Mouse (Mus musculus) cortical plate, adult 2 months (tissue): ENCODE measurements around the gene Zfp385a.

ENCODE experiments used
- CTCF ChIP-seq: fragments of 200-500 bp; IDR thresholded peaks from 2 replicates; pipeline ENCODE4 v1.5.1; 2011; ENCODE audit warnings: mild to moderate bottlenecking, control low read depth, low read length; ENCODE audit not compliant: insufficient read depth; ENCODE audit errors: extremely low read depth
- POLR2A ChIP-seq: fragments of 200-500 bp; IDR thresholded peaks from 2 replicates; pipeline ENCODE4 v1.6.1; 2011; ENCODE audit warnings: mild to moderate bottlenecking, low read length, control low read depth; ENCODE audit not compliant: insufficient read depth; ENCODE audit errors: extremely low read depth

- TF ChIP-seq POLR2A (no peak), CTCF (no peak)
These were observed 22.2 kb downstream of the Zfp385a start for GRCm38 (mm10) chr15:103317731-103318130.
